Mouse (Mus musculus): ENCODE results near the gene Ndufaf8. TPM values are rescaled to one million over a fixed set of nuclear protein-coding genes. Genes with fewer than 3 reads are reported as not detected.

The Ndufaf8 gene
- polyA plus RNA-seq, 1 experiment from 2014 or later: 67.5 TPM

- 86% methylated on average over 8 of the region's 8 CpGs for WGBS
- Histone ChIP-seq H3K9me3 (ENCODE audit: control insufficient read depth, low read length) (no peaks in the 10 kb centered on the region), H3K4me2 (replicated peaks; ENCODE audit: low read depth, low read length) (no peak overlapping the region), H3K4me1 (replicated peaks; ENCODE audit: control insufficient read depth, insufficient read depth, low read length) (peaks cover 9% of the 10 kb centered on the region), H3K9ac (ENCODE audit: low read depth, low read length) (no peak overlapping the region), H3K4me3 (ENCODE audit: low read depth, low read length) (no peak overlapping the region), H3K27me3 (ENCODE audit: control insufficient read depth, insufficient read depth, low read length) (no peaks in the 10 kb centered on the region), H3K36me3 (ENCODE audit: control insufficient read depth, insufficient read depth, low read length) (no peaks in the 10 kb centered on the region), H3K27ac (ENCODE audit: low read depth, low read length) (no peak overlapping the region)
- ATAC-seq (ENCODE audit: low FRiP score): no peak
- DNase-seq (ENCODE audit: low spot score): no peak
Measured at GRCm38 (mm10) chr11:120148201-120148855, 49.6 kb downstream of the Ndufaf8 start.

GRCm38 (mm10) chr11:120149510-120150200, 50.9 kb downstream of the Ndufaf8 start:
- peaks cover 6% of the 10 kb centered on the region for H3K4me1 ChIP-seq (replicated peaks; ENCODE audit: control insufficient read depth, insufficient read depth, low read length)
- DNase-seq (ENCODE audit: low spot score) (peak; percentile 41), ATAC-seq (ENCODE audit: low FRiP score) (no peak)
- no peaks in the 10 kb centered on the region for H3K36me3 ChIP-seq (ENCODE audit: control insufficient read depth, insufficient read depth, low read length)
- no peaks in the 10 kb centered on the region for H3K27me3 ChIP-seq (ENCODE audit: control insufficient read depth, insufficient read depth, low read length)
- no peaks in the 10 kb centered on the region for H3K9me3 ChIP-seq (ENCODE audit: control insufficient read depth, low read length)
- 0 out of 2 replicates have a peak overlapping the region, but pooled peaks have one; percentile 9 for H3K27ac ChIP-seq (ENCODE audit: low read depth, low read length)
- H3K4me3 ChIP-seq (ENCODE audit: low read depth, low read length): peak overlapping the region; percentile 91
- 49% methylated on average over 6 of the region's 6 CpGs for WGBS
- H3K9ac ChIP-seq (ENCODE audit: low read depth, low read length): peak overlapping the region; percentile 2; the same call in 1 of the 2 replicates
- H3K4me2 ChIP-seq (replicated peaks; ENCODE audit: low read depth, low read length): peak overlapping the region; percentile 57

Other genes with a start within 250 kb of the Ndufaf8 start
- gene Chmp6, start 185.5 kb upstream of the Ndufaf8 start, polyA plus RNA-seq (2014; fragmentation: Nextera tagmentation; extraction: Ambion mirVana): 87.2 and 88.3 TPM in 2 replicates
- 10.1 and 11.5 TPM in 2 replicates for gene Baiap2, start 156.2 kb upstream of the Ndufaf8 start, polyA plus RNA-seq (2014; fragmentation: Nextera tagmentation; extraction: Ambion mirVana)
- 1.9 TPM in 2 replicates for gene Aatk, start 51.8 kb upstream of the Ndufaf8 start, polyA plus RNA-seq (2014; fragmentation: Nextera tagmentation; extraction: Ambion mirVana)
- 24.2 and 24.6 TPM in 2 replicates for gene Cep131, start 12.1 kb upstream of the Ndufaf8 start, polyA plus RNA-seq (2014; fragmentation: Nextera tagmentation; extraction: Ambion mirVana)
- gene Tepsin, start 197 bp upstream of the Ndufaf8 start, polyA plus RNA-seq (2014; fragmentation: Nextera tagmentation; extraction: Ambion mirVana): 16.9 and 17.6 TPM in 2 replicates
- gene Slc38a10, start 52.4 kb downstream of the Ndufaf8 start, polyA plus RNA-seq (2014; fragmentation: Nextera tagmentation; extraction: Ambion mirVana): 58.6 and 64.7 TPM in 2 replicates
- gene Bahcc1, start 134.0 kb downstream of the Ndufaf8 start, polyA plus RNA-seq (2014; fragmentation: Nextera tagmentation; extraction: Ambion mirVana): 18.1 and 23.1 TPM in 2 replicates
- 3,592 and 3,665 TPM in 2 replicates for gene Actg1, start 249.6 kb downstream of the Ndufaf8 start, polyA plus RNA-seq (2014; fragmentation: Nextera tagmentation; extraction: Ambion mirVana)

All from hindbrain, embryonic 11.5 days (tissue).